In genomic region chr7:142486751-142487162, GRCm38 (mm10) we compare ENCODE assay signal across 10 mouse cellular contexts. TPM values are rescaled to one million over a fixed set of nuclear protein-coding genes. Genes with fewer than 3 reads are reported as not detected.
DNase-seq lines count a peak whose midpoint lies in the region; ATAC-seq and TF ChIP-seq lines count a peak whose summit lies in the region.
"Had no signal": no experiment of that assay in that cellular context is flagged by ENCODE, and none has a peak within 500 bp of the region (broad histone marks: within the 10 kb centered on the region; RNA-seq: fewer than 3 reads in every experiment).

No protein-coding gene starts in this region.

- DNase-seq in heart, postnatal 25 days (ENCODE audit: low spot score) = no peak
- DNase-seq in embryonic facial prominence, embryonic 10.5 days (ENCODE audit: low spot score) = no peak
- DNase-seq in forelimb bud, embryonic 11.5 days (ENCODE audit: low read depth, low spot score) = peak; percentile 62
- peak; percentile 54 for DNase-seq in limb, embryonic 10.5 days (ENCODE audit: low spot score)
- DNase-seq in thymus, adult 2 months = no peak
- no peak for DNase-seq in cerebellum, adult 18-20 months
- DNase-seq: lung, adult 18-20 months had no signal

- H3K9me3 ChIP-seq in heart, embryonic 14.5 days (ENCODE audit: control insufficient read depth, low read length) = no peaks in the 10 kb centered on the region
- H3K9me3 ChIP-seq in embryonic facial prominence, embryonic 10.5 days = no peaks in the 10 kb centered on the region
- H3K9me3 ChIP-seq in limb, embryonic 10.5 days (replicated peaks) = no peaks in the 10 kb centered on the region

- no peak for TF ChIP-seq CTCF in thymus, adult 2 months (IDR thresholded peaks at IDR 0.05; ENCODE audit: borderline replicate concordance, control insufficient read depth, extremely low read depth, insufficient read depth, low read length, poor library complexity)

- H3K27ac ChIP-seq in heart, embryonic 14.5 days (replicated peaks in 1 of 2; ENCODE audit: control insufficient read depth in 1 of 2, insufficient read depth in 1 of 2, low read depth in 2 of 2, low read length in 2 of 2) = peak overlapping the region; percentile 72 to 98
- peak overlapping the region; percentile 98 for H3K27ac ChIP-seq in embryonic facial prominence, embryonic 10.5 days (replicated peaks)
- H3K27ac ChIP-seq in limb, embryonic 10.5 days = peak overlapping the region; percentile 97
- no peak overlapping the region for H3K27ac ChIP-seq in thymus, adult 2 months (ENCODE audit: control insufficient read depth, insufficient read depth, low read length)

- 65% methylated on average over 8 of the region's 8 CpGs for WGBS in heart, embryonic 14.5 days
- 63% methylated on average over 8 of the region's 8 CpGs for WGBS in embryonic facial prominence, embryonic 10.5 days
- WGBS in limb, embryonic 10.5 days = 56% methylated on average over 8 of the region's 8 CpGs
- WGBS in thymus, adult 2 months = 90% methylated on average over 8 of the region's 8 CpGs

- no peaks in the 10 kb centered on the region for H3K27me3 ChIP-seq in heart, embryonic 14.5 days (ENCODE audit: control insufficient read depth, insufficient read depth, low read length)
- H3K27me3 ChIP-seq in embryonic facial prominence, embryonic 10.5 days (replicated peaks; ENCODE audit: low read depth, poor library complexity, severe bottlenecking) = no peaks in the 10 kb centered on the region
- H3K27me3 ChIP-seq in limb, embryonic 10.5 days (ENCODE audit: low read depth, poor library complexity, severe bottlenecking) = no peaks in the 10 kb centered on the region
- no peaks in the 10 kb centered on the region for H3K27me3 ChIP-seq in thymus, adult 2 months (ENCODE audit: control insufficient read depth, insufficient read depth, low read length)

- H3K36me3 ChIP-seq in heart, embryonic 14.5 days (ENCODE audit: control insufficient read depth, insufficient read depth, low read length) = peaks cover 52% of the 10 kb centered on the region
- H3K36me3 ChIP-seq in embryonic facial prominence, embryonic 10.5 days (replicated peaks) = peaks cover 40% of the 10 kb centered on the region
- peaks cover 38% of the 10 kb centered on the region for H3K36me3 ChIP-seq in limb, embryonic 10.5 days
- H3K36me3 ChIP-seq in thymus, adult 2 months (ENCODE audit: control insufficient read depth, insufficient read depth, low read length) = peaks cover 77% of the 10 kb centered on the region

- peaks cover 39 to 58% of the 10 kb centered on the region in 2 experiments for H3K4me1 ChIP-seq in heart, embryonic 14.5 days (ENCODE audit: control insufficient read depth in 2 of 2, insufficient read depth in 2 of 2, low read length in 2 of 2)
- H3K4me1 ChIP-seq in embryonic facial prominence, embryonic 10.5 days = peaks cover 68% of the 10 kb centered on the region
- H3K4me1 ChIP-seq in limb, embryonic 10.5 days = peaks cover 66% of the 10 kb centered on the region
- H3K4me1 ChIP-seq in thymus, adult 2 months (replicated peaks; ENCODE audit: control insufficient read depth, insufficient read depth, low read length) = peaks cover 6% of the 10 kb centered on the region

- no peak overlapping the region for H3K4me2 ChIP-seq in heart, embryonic 14.5 days (ENCODE audit: low read length)

- peak overlapping the region; percentile 57; the same call in 1 of the 2 replicates for H3K9ac ChIP-seq in heart, embryonic 14.5 days (ENCODE audit: low read length)

- intact Hi-C loops in heart, postnatal 25 days (cut with DNase I) = no loop called here

- H3K4me3 ChIP-seq in heart, embryonic 14.5 days (ENCODE audit: control insufficient read depth in 1 of 2, insufficient read depth in 1 of 2, low read depth in 1 of 2, low read length in 2 of 2) = no peak overlapping the region
- H3K4me3 ChIP-seq in embryonic facial prominence, embryonic 10.5 days = no peak overlapping the region
- H3K4me3 ChIP-seq in limb, embryonic 10.5 days = no peak overlapping the region
- no peak overlapping the region for H3K4me3 ChIP-seq in thymus, adult 2 months (ENCODE audit: control insufficient read depth, insufficient read depth, low read length)

- no peak for TF ChIP-seq POLR2A in thymus, adult 2 months (IDR thresholded peaks at IDR 0.05; ENCODE audit: control insufficient read depth, extremely low read depth, insufficient read depth, low read length, poor library complexity)

- ATAC-seq in heart, embryonic 14.5 days (ENCODE audit: insufficient number of reproducible peaks, insufficient read depth, low FRiP score, low read depth) = no peak
- no peak for ATAC-seq in erythroid progenitor cell, adult 5-6 weeks (replicated peaks; ENCODE audit: low FRiP score, poor library complexity, severe bottlenecking)

RNA-seq across cellular contexts. Expression of gene Tnnt3, which starts 11.9 kb away (rescaled TPM):
- 3.9 and 5.8 TPM in 2 replicates for polyA plus RNA-seq in heart, embryonic 14.5 days (2014; fragmentation: Nextera tagmentation; extraction: Ambion mirVana)
- 1 to 10 TPM in 1 of 2 experiments, not detected in 1; 2.0 TPM for total RNA-seq in heart, postnatal 25 days (2021)
- polyA plus RNA-seq in embryonic facial prominence, embryonic 10.5 days (2016; fragmentation: Nextera tagmentation; extraction: Ambion mirVana) = 1.4 and 1.6 TPM in 2 replicates
- polyA plus RNA-seq in limb, embryonic 10.5 days (2016; fragmentation: Nextera tagmentation; extraction: Ambion mirVana) = 1.6 and 1.7 TPM in 2 replicates
- 1.1 and 2.2 TPM in 2 replicates for polyA plus RNA-seq in thymus, adult 2 months (2012; rRNA removed)
- not detected in 2 replicates for total RNA-seq in erythroid progenitor cell, adult 5-6 weeks (2015; ENCODE audit: low replicate concordance)
- not detected in 2 replicates for total RNA-seq in erythroid progenitor cell, adult 5-6 weeks (2017; ENCODE audit: low replicate concordance)
- total RNA-seq: adrenal gland, adult 2 months had no signal
- polyA plus RNA-seq: adrenal gland, adult 2 months had no signal

RNA-seq across cellular contexts. Expression of gene Lsp1, which starts 26.1 kb away (rescaled TPM):
- 48.6 and 49.3 TPM in 2 replicates for polyA plus RNA-seq in heart, embryonic 14.5 days (2014; fragmentation: Nextera tagmentation; extraction: Ambion mirVana)
- 10 to 100 TPM; 43.7 to 48.1 TPM for total RNA-seq in heart, postnatal 25 days (2021)
- 20.9 and 21.4 TPM in 2 replicates for polyA plus RNA-seq in embryonic facial prominence, embryonic 10.5 days (2016; fragmentation: Nextera tagmentation; extraction: Ambion mirVana)
- polyA plus RNA-seq in limb, embryonic 10.5 days (2016; fragmentation: Nextera tagmentation; extraction: Ambion mirVana) = 28.7 and 31.1 TPM in 2 replicates
- polyA plus RNA-seq in thymus, adult 2 months (2012; rRNA removed) = 507 and 626 TPM in 2 replicates
- total RNA-seq in erythroid progenitor cell, adult 5-6 weeks (2015; ENCODE audit: low replicate concordance) = 88.0 and 115 TPM in 2 replicates
- total RNA-seq in erythroid progenitor cell, adult 5-6 weeks (2017; ENCODE audit: low replicate concordance) = 64.5 and 76.5 TPM in 2 replicates

RNA-seq across cellular contexts. Expression of gene Tnni2, which starts 45.1 kb away (rescaled TPM):
- 24.1 and 31.7 TPM in 2 replicates for polyA plus RNA-seq in heart, embryonic 14.5 days (2014; fragmentation: Nextera tagmentation; extraction: Ambion mirVana)
- 1 to 10 TPM; 4.4 to 7.1 TPM for total RNA-seq in heart, postnatal 25 days (2021)
- polyA plus RNA-seq in embryonic facial prominence, embryonic 10.5 days (2016; fragmentation: Nextera tagmentation; extraction: Ambion mirVana) = 1.7 and 2.5 TPM in 2 replicates
- polyA plus RNA-seq in limb, embryonic 10.5 days (2016; fragmentation: Nextera tagmentation; extraction: Ambion mirVana) = 2.4 and 3.6 TPM in 2 replicates
- polyA plus RNA-seq in thymus, adult 2 months (2012; rRNA removed) = 3.2 and 4.3 TPM in 2 replicates
- not detected in 2 replicates for total RNA-seq in erythroid progenitor cell, adult 5-6 weeks (2015; ENCODE audit: low replicate concordance)
- not detected in 2 replicates for total RNA-seq in erythroid progenitor cell, adult 5-6 weeks (2017; ENCODE audit: low replicate concordance)
- polyA plus RNA-seq: adrenal gland, adult 2 months had no signal

RNA-seq across cellular contexts. Expression of gene Mrpl23, which starts 45.7 kb away (rescaled TPM):
- polyA plus RNA-seq in heart, embryonic 14.5 days (2014; fragmentation: Nextera tagmentation; extraction: Ambion mirVana) = 23.5 and 23.8 TPM in 2 replicates
- total RNA-seq in heart, postnatal 25 days (2021) = 10 to 100 TPM; 16.1 to 39.0 TPM
- 18.1 and 22.4 TPM in 2 replicates for polyA plus RNA-seq in embryonic facial prominence, embryonic 10.5 days (2016; fragmentation: Nextera tagmentation; extraction: Ambion mirVana)
- polyA plus RNA-seq in limb, embryonic 10.5 days (2016; fragmentation: Nextera tagmentation; extraction: Ambion mirVana) = 25.9 and 33.7 TPM in 2 replicates
- 16.7 and 21.3 TPM in 2 replicates for polyA plus RNA-seq in thymus, adult 2 months (2012; rRNA removed)
- total RNA-seq in erythroid progenitor cell, adult 5-6 weeks (2015; ENCODE audit: low replicate concordance) = 9.6 TPM in 1 of 2 replicates, not detected in the other
- total RNA-seq in erythroid progenitor cell, adult 5-6 weeks (2017; ENCODE audit: low replicate concordance) = 0.13 TPM in 1 of 2 replicates, not detected in the other

RNA-seq across cellular contexts. Expression of gene Syt8, which starts 52.1 kb away (rescaled TPM):
- polyA plus RNA-seq in heart, embryonic 14.5 days (2014; fragmentation: Nextera tagmentation; extraction: Ambion mirVana) = not detected in 2 replicates
- not detected for total RNA-seq in heart, postnatal 25 days (2021)
- polyA plus RNA-seq in embryonic facial prominence, embryonic 10.5 days (2016; fragmentation: Nextera tagmentation; extraction: Ambion mirVana) = not detected in 2 replicates
- polyA plus RNA-seq in limb, embryonic 10.5 days (2016; fragmentation: Nextera tagmentation; extraction: Ambion mirVana) = 0.25 TPM in 1 of 2 replicates, not detected in the other
- polyA plus RNA-seq in thymus, adult 2 months (2012; rRNA removed) = 2.2 and 5.2 TPM in 2 replicates
- not detected in 2 replicates for total RNA-seq in erythroid progenitor cell, adult 5-6 weeks (2015; ENCODE audit: low replicate concordance)
- total RNA-seq in erythroid progenitor cell, adult 5-6 weeks (2017; ENCODE audit: low replicate concordance) = not detected in 2 replicates
- total RNA-seq: adrenal gland, adult 2 months had no signal

Comparison
In these comparisons a context has a peak if more than half of its experiments do, and no peak if none do; other contexts are left out.
1. DNase-seq: peak in forelimb bud, embryonic 11.5 days (single experiment) and limb, embryonic 10.5 days (single experiment); none in heart, postnatal 25 days (single experiment), embryonic facial prominence, embryonic 10.5 days (single experiment), thymus, adult 2 months (single experiment) and cerebellum, adult 18-20 months (0 of 2).
2. RNA of gene Lsp1, which starts 26.1 kb away (polyA plus RNA-seq): 507 to 626 TPM in thymus, adult 2 months; 48.6 to 49.3 TPM in heart, embryonic 14.5 days, 28.7 to 31.1 TPM in limb, embryonic 10.5 days and 20.9 to 21.4 TPM in embryonic facial prominence, embryonic 10.5 days; every median in the first group is over 10 times any median in the second.